ENCODE assay signal across 9 mouse cellular contexts in genomic region chr19:6529265-6529985, GRCm38 (mm10). TPM values are rescaled to one million over a fixed set of nuclear protein-coding genes. Genes with fewer than 3 reads are reported as not detected.
DNase-seq lines count a peak whose midpoint lies in the region; ATAC-seq and TF ChIP-seq lines count a peak whose summit lies in the region.
"Had no signal": no experiment of that assay in that cellular context is flagged by ENCODE, and none has a peak within 500 bp of the region (broad histone marks: within the 10 kb centered on the region; RNA-seq: fewer than 3 reads in every experiment).

No protein-coding gene starts in this region.

- TF ChIP-seq POLR2A in ES-Bruce4 (IDR thresholded peaks at IDR 0.05; ENCODE audit: insufficient read depth, low read length): peak; percentile 20

- peak overlapping the region; percentile 46 for H3K9ac ChIP-seq in ES-Bruce4 (ENCODE audit: low read depth, poor library complexity, severe bottlenecking)
- no peak overlapping the region for H3K9ac ChIP-seq in hindbrain, embryonic 11.5 days (ENCODE audit: low read depth, low read length)
- H3K9ac ChIP-seq in lung, embryonic 16.5 days (ENCODE audit: low read length): no peak overlapping the region
- no peak overlapping the region for H3K9ac ChIP-seq in stomach, embryonic 16.5 days (ENCODE audit: low read length)
- H3K9ac ChIP-seq: embryonic facial prominence, embryonic 12.5 days had no signal

- no peaks in the 10 kb centered on the region for H3K9me3 ChIP-seq in ES-Bruce4 (replicated peaks; ENCODE audit: control insufficient read depth, insufficient read depth, low read length, poor library complexity, severe bottlenecking)
- H3K9me3 ChIP-seq in hindbrain, embryonic 11.5 days (ENCODE audit: control insufficient read depth, low read length): no peaks in the 10 kb centered on the region
- H3K9me3 ChIP-seq in lung, embryonic 16.5 days (ENCODE audit: control insufficient read depth, low read length): no peaks in the 10 kb centered on the region
- H3K9me3 ChIP-seq in stomach, embryonic 16.5 days (replicated peaks; ENCODE audit: control insufficient read depth, low read length): no peaks in the 10 kb centered on the region
- H3K9me3 ChIP-seq: embryonic facial prominence, embryonic 12.5 days; megakaryocyte, embryonic 14.5 days had no signal

- no peak for TF ChIP-seq CTCF in ES-Bruce4 (IDR thresholded peaks at IDR 0.05; ENCODE audit: low read depth, low read length)

- H3K4me2 ChIP-seq in hindbrain, embryonic 11.5 days (replicated peaks; ENCODE audit: low read depth, low read length): no peak overlapping the region
- H3K4me2 ChIP-seq in lung, embryonic 16.5 days (ENCODE audit: low read depth, low read length): no peak overlapping the region
- no peak overlapping the region for H3K4me2 ChIP-seq in stomach, embryonic 16.5 days (ENCODE audit: low read depth, low read length)
- H3K4me2 ChIP-seq: embryonic facial prominence, embryonic 12.5 days had no signal

- H3K36me3 ChIP-seq in ES-Bruce4 (ENCODE audit: control insufficient read depth, insufficient read depth, low read length, poor library complexity, severe bottlenecking): no peaks in the 10 kb centered on the region
- H3K36me3 ChIP-seq in hindbrain, embryonic 11.5 days (ENCODE audit: control insufficient read depth, insufficient read depth, low read length): no peaks in the 10 kb centered on the region
- H3K36me3 ChIP-seq in lung, embryonic 16.5 days (ENCODE audit: control insufficient read depth, insufficient read depth, low read length): no peaks in the 10 kb centered on the region
- no peaks in the 10 kb centered on the region for H3K36me3 ChIP-seq in stomach, embryonic 16.5 days (ENCODE audit: control insufficient read depth, insufficient read depth, low read length)
- H3K36me3 ChIP-seq: embryonic facial prominence, embryonic 12.5 days had no signal

- peaks cover 8% of the 10 kb centered on the region; the same call in 1 of the 2 replicates for H3K27me3 ChIP-seq in ES-Bruce4 (ENCODE audit: control insufficient read depth, insufficient read depth, low read length, poor library complexity, severe bottlenecking)
- H3K27me3 ChIP-seq in hindbrain, embryonic 11.5 days (ENCODE audit: control insufficient read depth, insufficient read depth, low read length): peaks cover 3% of the 10 kb centered on the region; the same call in 1 of the 2 replicates
- H3K27me3 ChIP-seq in lung, embryonic 16.5 days (ENCODE audit: control insufficient read depth, insufficient read depth, low read depth, low read length): peaks cover 42% of the 10 kb centered on the region
- peaks cover 22% of the 10 kb centered on the region for H3K27me3 ChIP-seq in stomach, embryonic 16.5 days (ENCODE audit: control insufficient read depth, insufficient read depth, low read length)

- WGBS in hindbrain, embryonic 11.5 days: 51% methylated on average over 14 of the region's 14 CpGs
- 59% methylated on average over 14 of the region's 14 CpGs for WGBS in lung, embryonic 16.5 days
- WGBS in stomach, embryonic 16.5 days: 64% methylated on average over 14 of the region's 14 CpGs

- peak; percentile 63 for ATAC-seq in hindbrain, embryonic 11.5 days (ENCODE audit: low FRiP score)
- ATAC-seq in lung, embryonic 16.5 days (ENCODE audit: low read depth): peak; percentile 21; the same call in 1 of the 2 replicates
- ATAC-seq in stomach, embryonic 16.5 days (ENCODE audit: insufficient read depth, low FRiP score): peak; percentile 31; the same call in 1 of the 2 replicates
- no peak for ATAC-seq in cerebellum, adult (ENCODE audit: insufficient number of reproducible peaks, low FRiP score, low TSS enrichment)

- no peak for TF ChIP-seq EP300 in ES-Bruce4 (IDR thresholded peaks at IDR 0.05; ENCODE audit: insufficient read depth, low read depth, low read length)

- H3K27ac ChIP-seq in ES-Bruce4 (ENCODE audit: insufficient read depth, low read length): no peak overlapping the region
- peak overlapping the region; percentile 36 for H3K27ac ChIP-seq in hindbrain, embryonic 11.5 days (ENCODE audit: low read depth, low read length)
- H3K27ac ChIP-seq in lung, embryonic 16.5 days (ENCODE audit: low read length): no peak overlapping the region
- no peak overlapping the region for H3K27ac ChIP-seq in stomach, embryonic 16.5 days (ENCODE audit: low read length)
- H3K27ac ChIP-seq: embryonic facial prominence, embryonic 12.5 days had no signal

- H3K4me3 ChIP-seq in ES-Bruce4 (ENCODE audit: low read depth, low read length): peak overlapping the region; percentile 75
- no peak overlapping the region for H3K4me3 ChIP-seq in hindbrain, embryonic 11.5 days (ENCODE audit: low read depth, low read length)
- H3K4me3 ChIP-seq in lung, embryonic 16.5 days (ENCODE audit: low read length): no peak overlapping the region
- H3K4me3 ChIP-seq in stomach, embryonic 16.5 days (replicated peaks; ENCODE audit: low read length): no peak overlapping the region
- H3K4me3 ChIP-seq: embryonic facial prominence, embryonic 12.5 days; megakaryocyte, embryonic 14.5 days had no signal

- peaks cover 3% of the 10 kb centered on the region for H3K4me1 ChIP-seq in ES-Bruce4 (ENCODE audit: control insufficient read depth, insufficient read depth, low read length)
- peaks cover 17% of the 10 kb centered on the region for H3K4me1 ChIP-seq in hindbrain, embryonic 11.5 days (replicated peaks; ENCODE audit: control insufficient read depth, insufficient read depth, low read length)
- peaks cover 19% of the 10 kb centered on the region for H3K4me1 ChIP-seq in lung, embryonic 16.5 days (replicated peaks; ENCODE audit: control insufficient read depth, insufficient read depth, low read length)
- peaks cover 24% of the 10 kb centered on the region for H3K4me1 ChIP-seq in stomach, embryonic 16.5 days (ENCODE audit: control insufficient read depth, insufficient read depth, low read length)

- peak; percentile 89 for DNase-seq in ZHBTc4 (ENCODE audit: low read depth, low spot score)
- peak; percentile 72 for DNase-seq in hindbrain, embryonic 11.5 days (ENCODE audit: low spot score)
- no peak for DNase-seq in frontal cortex, adult 2 months (ENCODE audit: extremely low spot score in 1 of 2, low spot score in 1 of 2)

RNA-seq across cellular contexts. Expression of gene Slc22a12, which starts 13.4 kb away (rescaled TPM):
- polyA plus RNA-seq in ES-Bruce4 (2011; ENCODE audit: insufficient read depth, insufficient read length, low read depth, missing spikeins): not detected in 2 replicates
- polyA plus RNA-seq in hindbrain, embryonic 11.5 days (2014; fragmentation: Nextera tagmentation; extraction: Ambion mirVana): not detected in 2 replicates
- polyA plus RNA-seq in lung, embryonic 16.5 days (2015; fragmentation: Nextera tagmentation; extraction: Ambion mirVana): not detected in 2 replicates
- not detected in 2 replicates for polyA plus RNA-seq in stomach, embryonic 16.5 days (2015; fragmentation: Nextera tagmentation; extraction: Ambion mirVana)
- polyA plus RNA-seq in frontal cortex, adult 2 months (2012; rRNA removed): 0.08 and 0.10 TPM in 2 replicates
- polyA plus RNA-seq: embryonic facial prominence, embryonic 12.5 days had no signal

Comparison
In these comparisons a context has a peak if more than half of its experiments do, and no peak if none do; other contexts are left out.
1. DNase-seq: peak in ZHBTc4 (single experiment) and hindbrain, embryonic 11.5 days (single experiment); none in frontal cortex, adult 2 months (0 of 2).